Comparison of ENCODE assay signal across 19 mouse cellular contexts in the genomic region with DNA sequence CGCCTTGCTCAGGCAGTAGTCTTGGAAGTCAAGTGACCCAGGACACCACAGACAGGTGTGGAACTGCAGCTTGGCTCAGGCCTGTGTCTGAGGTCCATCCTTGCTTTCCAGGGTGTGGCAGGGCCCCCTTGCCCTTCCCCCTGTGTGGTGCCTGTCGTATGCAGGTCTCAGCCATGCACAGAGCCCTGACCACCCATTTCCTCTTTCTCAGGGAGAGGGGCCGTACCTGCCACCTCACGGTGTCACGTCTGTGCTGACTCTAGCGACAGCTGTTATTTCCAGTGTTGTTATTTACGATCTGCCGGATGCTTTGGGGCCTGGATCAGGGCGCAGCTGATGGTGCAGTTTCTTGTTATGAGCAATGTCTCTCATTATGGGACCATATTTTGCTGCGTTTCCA. TPM values are rescaled to one million over a fixed set of nuclear protein-coding genes. Genes with fewer than 3 reads are reported as not detected.
DNase-seq lines count a peak whose midpoint lies in the region; ATAC-seq and TF ChIP-seq lines count a peak whose summit lies in the region.
"Had no signal": no experiment of that assay in that cellular context is flagged by ENCODE, and none has a peak within 500 bp of the region (broad histone marks: within the 10 kb centered on the region; RNA-seq: fewer than 3 reads in every experiment).

No protein-coding gene starts in this region.

- H3K9me3 ChIP-seq in lung, embryonic 14.5 days (ENCODE audit: low read depth, low read length): no peaks in the 10 kb centered on the region
- H3K9me3 ChIP-seq in G1E (replicated peaks): peaks cover 95% of the 10 kb centered on the region
- no peaks in the 10 kb centered on the region for H3K9me3 ChIP-seq in limb, embryonic 10.5 days (replicated peaks)
- H3K9me3 ChIP-seq: embryonic facial prominence, embryonic 13.5 days; forebrain, embryonic 12.5 days; hindbrain, embryonic 10.5 days had no signal

- H3K4me3 ChIP-seq in lung, embryonic 14.5 days (ENCODE audit: low read depth, low read length): no peak overlapping the region
- H3K4me3 ChIP-seq in G1E (ENCODE audit: low read depth, low read length): peak overlapping the region; percentile 7; the same call in 1 of the 2 replicates
- H3K4me3 ChIP-seq in limb, embryonic 10.5 days: no peak overlapping the region
- H3K4me3 ChIP-seq: embryonic facial prominence, embryonic 13.5 days; forebrain, embryonic 12.5 days; hindbrain, embryonic 10.5 days had no signal

- no peak overlapping the region for H3K4me2 ChIP-seq in lung, embryonic 14.5 days
- H3K4me2 ChIP-seq: embryonic facial prominence, embryonic 13.5 days; forebrain, embryonic 12.5 days; hindbrain, embryonic 14.5 days had no signal

- peak; percentile 60 for ATAC-seq in lung, embryonic 14.5 days (ENCODE audit: insufficient read depth)
- no peak for ATAC-seq in G1E (ENCODE audit: extremely low read depth, insufficient number of reproducible peaks, low FRiP score, poor library complexity, severe bottlenecking)
- ATAC-seq: forebrain, postnatal 0 days had no signal

- 76% methylated on average over 10 of the region's 10 CpGs for WGBS in lung, embryonic 14.5 days
- WGBS in limb, embryonic 10.5 days: 63% methylated on average over 10 of the region's 10 CpGs

- H3K27me3 ChIP-seq in lung, embryonic 14.5 days (ENCODE audit: insufficient read depth, low read length): no peaks in the 10 kb centered on the region
- H3K27me3 ChIP-seq in G1E (ENCODE audit: insufficient read depth, low read length): no peaks in the 10 kb centered on the region; the same call in 1 of the 2 replicates
- peaks cover 11% of the 10 kb centered on the region; the same call in 1 of the 2 replicates for H3K27me3 ChIP-seq in limb, embryonic 10.5 days (ENCODE audit: low read depth, poor library complexity, severe bottlenecking)
- no peaks in the 10 kb centered on the region for H3K27me3 ChIP-seq in splenic B cell, adult 2 months (ENCODE audit: control insufficient read depth, insufficient read depth, low read length, poor library complexity, severe bottlenecking)
- H3K27me3 ChIP-seq: CH12.LX; embryonic facial prominence, embryonic 13.5 days; forebrain, embryonic 12.5 days had no signal

- no peak for TF ChIP-seq CTCF in lung, embryonic 14.5 days (IDR thresholded peaks at IDR 0.05; ENCODE audit: low read depth)
- no peak for TF ChIP-seq CTCF in G1E (IDR thresholded peaks at IDR 0.05; ENCODE audit: low read depth, low read length)

- H3K27ac ChIP-seq in lung, embryonic 14.5 days (ENCODE audit: low read depth): no peak overlapping the region
- peak overlapping the region; percentile 32; the same call in 1 of the 2 replicates for H3K27ac ChIP-seq in limb, embryonic 10.5 days
- H3K27ac ChIP-seq: embryonic facial prominence, embryonic 13.5 days; forebrain, embryonic 12.5 days; hindbrain, embryonic 10.5 days; hindbrain, embryonic 14.5 days had no signal

- H3K9ac ChIP-seq in lung, embryonic 14.5 days: no peak overlapping the region
- H3K9ac ChIP-seq: embryonic facial prominence, embryonic 13.5 days; forebrain, embryonic 12.5 days; forebrain, postnatal 0 days; hindbrain, embryonic 14.5 days had no signal

- no peaks in the 10 kb centered on the region for H3K4me1 ChIP-seq in lung, embryonic 14.5 days (ENCODE audit: insufficient read depth)
- no peaks in the 10 kb centered on the region; the same call in 1 of the 2 replicates for H3K4me1 ChIP-seq in G1E (ENCODE audit: insufficient read depth, low read depth, low read length)
- H3K4me1 ChIP-seq in limb, embryonic 10.5 days: peaks cover 21% of the 10 kb centered on the region
- H3K4me1 ChIP-seq: embryonic facial prominence, embryonic 13.5 days; forebrain, embryonic 12.5 days had no signal

- no peak for DNase-seq in lung, embryonic 14.5 days
- DNase-seq in lung, postnatal 25 days (ENCODE audit: low spot score): no peak
- DNase-seq in G1E (ENCODE audit: low spot score): no peak
- no peak for DNase-seq in limb, embryonic 10.5 days (ENCODE audit: low spot score)
- peak; percentile 12 for DNase-seq in splenic B cell, adult 2 months (ENCODE audit: low read depth, low spot score)
- DNase-seq in adrenal gland, postnatal 36 days: no peak
- no peak for DNase-seq in kidney, postnatal 14 days
- DNase-seq: adrenal gland, adult 8-10 months; cerebellum, adult 11 months; cerebellum, adult 8-10 months; cerebellum, postnatal 25 days; forebrain, postnatal 0 days; gastrocnemius, postnatal 14 days; heart, postnatal 14 days had no signal

- H3K36me3 ChIP-seq in lung, embryonic 14.5 days (ENCODE audit: insufficient read depth): no peaks in the 10 kb centered on the region
- H3K36me3 ChIP-seq in G1E (replicated peaks): no peaks in the 10 kb centered on the region
- H3K36me3 ChIP-seq in limb, embryonic 10.5 days: no peaks in the 10 kb centered on the region
- H3K36me3 ChIP-seq in splenic B cell, adult 2 months (ENCODE audit: control insufficient read depth, insufficient read depth, low read length, poor library complexity, severe bottlenecking): no peaks in the 10 kb centered on the region
- H3K36me3 ChIP-seq: embryonic facial prominence, embryonic 13.5 days had no signal

RNA-seq across cellular contexts. Expression of gene Kcnab2, which starts 41.4 kb away (rescaled TPM):
- polyA plus RNA-seq in lung, embryonic 14.5 days (2014; fragmentation: Nextera tagmentation; extraction: Ambion mirVana): 3.6 and 4.3 TPM in 2 replicates
- total RNA-seq in G1E (2014; fragmentation: Nextera tagmentation) (not detected in 2 replicates), G1E (2017) (0.06 TPM in 1 of 2 replicates, not detected in the other)
- 0.02 and 0.04 TPM in 2 replicates for polyA plus RNA-seq in G1E (2012)
- polyA plus RNA-seq in limb, embryonic 10.5 days (2016; fragmentation: Nextera tagmentation; extraction: Ambion mirVana): 3.9 and 5.2 TPM in 2 replicates
- 1 to 10 TPM; 3.9 to 4.7 TPM for total RNA-seq in adrenal gland, postnatal 36 days (2021)

RNA-seq across cellular contexts. Expression of gene Nphp4, which starts 42.6 kb away (rescaled TPM):
- polyA plus RNA-seq in lung, embryonic 14.5 days (2014; fragmentation: Nextera tagmentation; extraction: Ambion mirVana): 3.2 and 3.7 TPM in 2 replicates
- not detected in 2 replicates for total RNA-seq in G1E (2014; fragmentation: Nextera tagmentation)
- not detected in 2 replicates for total RNA-seq in G1E (2017)
- polyA plus RNA-seq in G1E (2012): not detected in 2 replicates
- 2.8 and 3.8 TPM in 2 replicates for polyA plus RNA-seq in limb, embryonic 10.5 days (2016; fragmentation: Nextera tagmentation; extraction: Ambion mirVana)
- total RNA-seq in adrenal gland, postnatal 36 days (2021): 1 to 10 TPM; 2.7 to 5.1 TPM
